Mouse (Mus musculus) liver, postnatal 0 days (tissue): ENCODE measurements at regions not wholly inside any gene's neighbourhood (a gene's known extent, or its start where the extent isn't known, plus 50 kb on each side); places are given as distances from the start of the nearest gene placed in this dataset.

ENCODE experiments used
- ATAC-seq: fragments of 200-750 bp; cut with Nextera tagmentation; 2 replicates; pipeline ENCODE4 v1.8.0; 2017; ENCODE audit warnings: mild to moderate bottlenecking, moderate library complexity
- DNase-seq: peaks from one replicate; pipeline ENCODE4 v3.0.0-alpha.2; 2016
- H3K27ac ChIP-seq: fragments of 300-500 bp; sonication (generic); 2 replicates; pipeline ENCODE4 v1.5.1; 2014; ENCODE audit warnings: antibody characterized with exemption, moderate library complexity, mild to moderate bottlenecking, low read depth
- H3K27me3 ChIP-seq: fragments of 300-500 bp; sonication (generic); 2 replicates; pipeline ENCODE4 v1.6.1; 2014; ENCODE audit warnings: low read length, control low read depth, mixed read lengths; ENCODE audit not compliant: insufficient read depth
- H3K36me3 ChIP-seq: fragments of 300-500 bp; sonication (generic); replicated peaks from 2 replicates; pipeline ENCODE4 v1.6.1; 2014; ENCODE audit warnings: mild to moderate bottlenecking, control low read depth, low read length, moderate library complexity, mixed read lengths; ENCODE audit not compliant: insufficient read depth
- H3K4me1 ChIP-seq: fragments of 300-500 bp; sonication (generic); 2 replicates; pipeline ENCODE4 v1.6.1; 2014; ENCODE audit warnings: antibody characterized with exemption, mild to moderate bottlenecking, control low read depth; ENCODE audit not compliant: insufficient read depth
- H3K4me2 ChIP-seq: fragments of 300-500 bp; sonication (generic); 2 replicates; pipeline ENCODE4 v1.6.1; 2014; ENCODE audit warnings: low read depth, mild to moderate bottlenecking, low read length, moderate library complexity, mixed read lengths
- H3K4me3 ChIP-seq: fragments of 300-500 bp; sonication (generic); 2 replicates; pipeline ENCODE4 v1.5.1; 2014; ENCODE audit warnings: low read depth, low read length
- H3K9ac ChIP-seq: fragments of 300-500 bp; sonication (generic); replicated peaks from 2 replicates; pipeline ENCODE4 v1.6.1; 2014; ENCODE audit warnings: mild to moderate bottlenecking, moderate library complexity
- H3K9me3 ChIP-seq: fragments of 300-500 bp; sonication (generic); 2 replicates; pipeline ENCODE4 v1.6.1; 2016; ENCODE audit warnings: mild to moderate bottlenecking, control low read depth, low read length, mixed read lengths
- CTCF ChIP-seq: sonication (generic); IDR thresholded peaks from 2 replicates; pipeline ENCODE4 v1.5.1; 2016; ENCODE audit warnings: antibody characterized with exemption, low read depth
- EP300 ChIP-seq: IDR thresholded peaks from 2 replicates; pipeline ENCODE4 v1.6.1; 2016; ENCODE audit warnings: antibody characterized with exemption, low read depth, mild to moderate bottlenecking
- WGBS: fragments of 180-500 bp; shearing (Covaris S2); extraction: QIAGEN DNeasy Blood & Tissue Kit; methylation state at CpG from one replicate; pipeline ENCODE4 v1.1.7; 2014; ENCODE audit not compliant: insufficient replicate concordance; 5-methylcytosine and 5-hydroxymethylcytosine counted together

DNA sequence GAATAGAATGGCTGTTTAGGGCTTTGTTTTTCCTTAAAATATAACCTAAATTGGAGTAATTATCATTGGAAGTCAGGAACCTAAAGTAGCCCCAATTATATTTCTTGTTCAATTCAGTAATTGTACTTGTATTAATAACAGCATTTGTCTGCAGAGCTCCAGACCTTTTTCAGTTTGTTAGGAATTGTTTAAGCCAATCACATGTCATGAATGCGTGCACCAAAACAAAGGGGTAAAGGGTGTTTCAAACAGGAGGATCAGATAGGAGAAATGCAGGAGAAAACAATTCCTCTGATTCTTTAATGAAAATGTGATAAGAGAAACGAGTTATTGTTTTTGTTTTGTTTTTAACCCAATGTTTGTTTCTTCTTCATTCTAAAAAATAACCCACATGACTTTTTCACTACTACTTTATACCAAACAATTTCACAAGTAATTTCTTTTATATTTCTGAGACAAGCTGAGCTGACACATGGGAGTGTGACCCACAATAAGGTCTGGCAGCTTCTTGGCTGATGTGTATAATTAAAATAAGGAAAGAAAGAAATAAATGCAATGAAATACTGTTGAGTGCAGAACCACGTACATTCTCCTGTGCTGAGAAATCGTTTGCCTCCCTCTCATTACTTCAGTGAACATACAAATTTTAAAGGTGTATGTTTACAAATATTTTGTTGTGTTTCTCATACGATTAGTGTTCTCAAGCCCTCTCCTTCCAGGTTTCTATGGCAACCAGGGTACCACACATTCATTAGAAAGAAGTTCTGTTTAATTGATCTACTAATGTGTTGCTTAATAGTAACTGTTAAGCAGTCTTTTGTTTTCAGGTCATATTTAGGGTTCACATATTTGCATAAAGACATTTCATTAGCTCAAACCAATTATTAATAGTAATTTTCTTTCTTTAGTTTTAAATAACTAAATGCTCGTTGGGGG lies 397.7 kb downstream of the Isl1 start:
- Histone ChIP-seq H3K4me3 (no peak overlapping the region), H3K9ac (no peak overlapping the region), H3K4me1 (no peaks in the 10 kb centered on the region), H3K4me2 (no peak overlapping the region), H3K27ac (no peak overlapping the region), H3K36me3 (no peaks in the 10 kb centered on the region), H3K9me3 (no peaks in the 10 kb centered on the region), H3K27me3 (no peaks in the 10 kb centered on the region)
- ATAC-seq: no peak
- TF ChIP-seq EP300: no peak
- no peak for TF ChIP-seq CTCF
- no peak for DNase-seq
- WGBS: 61% methylated on average over 6 of the region's 6 CpGs

GRCm38 (mm10) chr13:115910866-115911449 lies 398.5 kb downstream of the Isl1 start:
- no peak overlapping the region for H3K27ac ChIP-seq
- no peak overlapping the region for H3K4me2 ChIP-seq
- H3K9ac ChIP-seq: no peak overlapping the region
- DNase-seq (no peak), ATAC-seq (no peak)
- TF ChIP-seq CTCF (no peak), EP300 (no peak)
- H3K9me3 ChIP-seq: no peaks in the 10 kb centered on the region
- H3K27me3 ChIP-seq: no peaks in the 10 kb centered on the region
- H3K36me3 ChIP-seq: no peaks in the 10 kb centered on the region
- WGBS: 67% methylated on average over 8 of the region's 8 CpGs
- no peak overlapping the region for H3K4me3 ChIP-seq
- H3K4me1 ChIP-seq: no peaks in the 10 kb centered on the region

DNA sequence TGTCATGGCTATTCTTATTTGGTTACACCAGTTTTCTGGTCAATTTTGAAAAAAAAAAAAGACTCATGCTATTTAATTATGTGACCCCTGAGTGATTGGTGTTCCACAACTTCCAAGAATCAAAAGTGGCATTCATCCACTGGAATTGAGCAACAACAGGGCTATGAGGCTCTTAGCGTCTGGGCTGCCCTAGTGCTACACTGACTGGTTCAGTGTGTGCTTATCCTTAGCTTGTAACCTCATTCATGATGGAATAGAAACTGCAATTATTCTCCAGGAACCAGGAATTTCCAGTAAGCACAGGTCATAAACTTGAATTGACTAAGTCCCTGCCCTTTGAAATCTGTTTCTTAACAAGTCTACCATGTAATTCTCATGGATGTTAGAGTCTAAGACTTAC lies 428.9 kb downstream of the Isl1 start:
- Histone ChIP-seq H3K4me1 (no peaks in the 10 kb centered on the region), H3K9ac (no peak overlapping the region), H3K36me3 (no peaks in the 10 kb centered on the region), H3K27me3 (no peaks in the 10 kb centered on the region), H3K4me2 (no peak overlapping the region), H3K9me3 (no peaks in the 10 kb centered on the region), H3K27ac (no peak overlapping the region), H3K4me3 (no peak overlapping the region)
- no peak for DNase-seq
- 83% methylated on average over 1 of the region's 1 CpGs for WGBS
- ATAC-seq: no peak
- TF ChIP-seq CTCF (no peak), EP300 (no peak)

GRCm38 (mm10) chr13:115860480-115860879 lies 449.0 kb downstream of the Isl1 start:
- no peak overlapping the region for H3K27ac ChIP-seq
- no peaks in the 10 kb centered on the region for H3K27me3 ChIP-seq
- H3K4me1 ChIP-seq: no peaks in the 10 kb centered on the region
- no peaks in the 10 kb centered on the region for H3K36me3 ChIP-seq
- WGBS: 12% methylated on average over 3 of the region's 3 CpGs
- no peak overlapping the region for H3K9ac ChIP-seq
- H3K4me3 ChIP-seq: no peak overlapping the region
- no peak for DNase-seq
- H3K9me3 ChIP-seq: no peaks in the 10 kb centered on the region
- ATAC-seq: no peak
- H3K4me2 ChIP-seq: no peak overlapping the region
- TF ChIP-seq EP300 (no peak), CTCF (no peak)

DNA sequence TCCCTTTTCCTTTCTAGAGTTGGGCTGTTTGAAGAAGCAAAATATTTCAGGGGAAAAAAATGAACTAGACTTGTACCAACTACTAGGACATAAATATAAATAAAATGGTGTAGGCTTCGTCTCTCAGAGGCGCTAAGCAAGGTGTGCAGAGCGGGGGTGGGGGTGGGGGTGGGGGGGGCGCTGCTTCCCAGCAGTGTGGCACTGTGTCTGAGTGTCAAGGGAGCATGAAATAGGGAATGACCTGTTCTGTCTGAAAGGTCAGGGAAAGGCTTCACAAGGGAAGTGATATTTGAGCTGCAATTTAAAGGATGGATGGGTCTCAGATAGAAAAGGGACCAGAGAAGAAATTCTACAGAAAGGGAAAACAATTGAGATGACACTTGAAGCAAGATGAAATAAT lies 452.9 kb downstream of the Isl1 start:
- no peak for ATAC-seq
- 65% methylated on average over 4 of the region's 4 CpGs for WGBS

DNA sequence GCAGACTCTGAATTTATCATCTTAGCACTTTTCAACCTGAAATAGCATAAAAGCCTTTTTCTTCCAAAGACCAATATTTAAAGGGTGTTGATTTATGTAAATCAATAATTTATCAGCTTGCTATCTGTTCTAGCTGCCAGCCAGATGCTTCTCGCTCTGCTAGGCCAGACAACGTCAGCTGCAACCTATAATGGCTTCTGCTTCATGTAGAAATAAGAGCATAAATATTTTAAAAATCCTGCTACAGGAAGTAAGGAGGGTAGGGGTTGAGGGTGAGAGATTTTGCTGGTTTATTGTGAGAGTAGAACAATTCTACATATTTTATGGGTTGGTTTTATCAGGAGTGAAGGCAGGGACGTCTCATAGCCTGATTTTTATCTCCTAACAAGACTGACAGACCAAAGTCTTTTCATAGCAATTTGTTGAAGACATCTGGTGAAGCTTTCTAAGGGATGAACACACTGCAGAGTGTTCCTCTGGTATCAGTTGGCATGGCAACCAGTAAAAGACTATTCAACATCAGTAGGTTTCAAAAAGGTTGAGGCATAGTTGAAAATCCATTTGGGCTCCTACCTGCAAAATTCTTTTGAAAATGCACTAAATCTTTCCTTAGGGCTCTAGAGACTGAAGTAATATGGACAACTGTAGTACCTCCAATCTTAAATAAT lies 456.7 kb downstream of the Isl1 start:
- WGBS: 51% methylated on average over 3 of the region's 3 CpGs
- no peak overlapping the region for H3K27ac ChIP-seq
- no peak overlapping the region for H3K9ac ChIP-seq
- no peaks in the 10 kb centered on the region for H3K36me3 ChIP-seq
- ATAC-seq (no peak), DNase-seq (no peak)
- H3K4me2 ChIP-seq: no peak overlapping the region
- no peaks in the 10 kb centered on the region for H3K9me3 ChIP-seq
- H3K4me1 ChIP-seq: no peaks in the 10 kb centered on the region
- H3K4me3 ChIP-seq: no peak overlapping the region
- no peaks in the 10 kb centered on the region for H3K27me3 ChIP-seq
- TF ChIP-seq EP300 (no peak), CTCF (no peak)

More for the DNA sequence above, 452.9 kb downstream of the Isl1 start:
- Histone ChIP-seq H3K27ac (no peak overlapping the region), H3K4me1 (no peaks in the 10 kb centered on the region), H3K4me3 (no peak overlapping the region), H3K4me2 (no peak overlapping the region), H3K36me3 (no peaks in the 10 kb centered on the region), H3K9me3 (no peaks in the 10 kb centered on the region), H3K9ac (no peak overlapping the region), H3K27me3 (no peaks in the 10 kb centered on the region)
- no peak for TF ChIP-seq EP300
- no peak for TF ChIP-seq CTCF
- DNase-seq: no peak
